ENCODE assay signal across 8 mouse cellular contexts in genomic region chr7:98704276-98704675, GRCm38 (mm10). TPM values are rescaled to one million over a fixed set of nuclear protein-coding genes. Genes with fewer than 3 reads are reported as not detected.
A peak's percentile ranks its signal among the peaks of the same experiment; 100 is the strongest.
DNase-seq lines count a peak whose midpoint lies in the region; ATAC-seq and TF ChIP-seq lines count a peak whose summit lies in the region.

No protein-coding gene starts in this region.

- TF ChIP-seq CTCF in heart, adult 2 months (IDR thresholded peaks at IDR 0.05) = no peak
- no peak for TF ChIP-seq CTCF in ES-Bruce4 (IDR thresholded peaks at IDR 0.05; ENCODE audit: low read depth, low read length)

- TF ChIP-seq POLR2A in heart, adult 2 months (IDR thresholded peaks at IDR 0.05; ENCODE audit: insufficient read depth, low read depth, low read length) = no peak
- no peak for TF ChIP-seq POLR2A in ES-Bruce4 (IDR thresholded peaks at IDR 0.05; ENCODE audit: insufficient read depth, low read length)

- TF ChIP-seq EP300 in heart, adult 2 months (IDR thresholded peaks at IDR 0.05; ENCODE audit: insufficient read depth, low read depth, low read length) = no peak
- no peak for TF ChIP-seq EP300 in ES-Bruce4 (IDR thresholded peaks at IDR 0.05; ENCODE audit: insufficient read depth, low read depth, low read length)

- no peak for ATAC-seq in liver, embryonic 16.5 days (ENCODE audit: low read depth)

- H3K9me3 ChIP-seq in ES-Bruce4 (replicated peaks; ENCODE audit: control insufficient read depth, insufficient read depth, low read length, poor library complexity, severe bottlenecking) = no peaks in the 10 kb centered on the region
- no peaks in the 10 kb centered on the region for H3K9me3 ChIP-seq in hindbrain, embryonic 10.5 days
- no peaks in the 10 kb centered on the region for H3K9me3 ChIP-seq in liver, embryonic 16.5 days (replicated peaks; ENCODE audit: control insufficient read depth, low read length)

- no peak for DNase-seq in heart, adult 2 months
- no peak for DNase-seq in heart, adult 18-20 months
- DNase-seq in hindbrain, embryonic 10.5 days (ENCODE audit: low spot score) = no peak
- no peak for DNase-seq in gastrocnemius, adult 8-10 months (ENCODE audit: low spot score in 2 of 2)
- DNase-seq in urinary bladder, postnatal 36 days (ENCODE audit: low spot score in 2 of 2) = no peak
- DNase-seq in thymus, postnatal 14 days = no peak

- H3K27me3 ChIP-seq in heart, adult 2 months (ENCODE audit: control insufficient read depth, insufficient read depth, low read length) = no peaks in the 10 kb centered on the region
- H3K27me3 ChIP-seq in ES-Bruce4 (ENCODE audit: control insufficient read depth, insufficient read depth, low read length, poor library complexity, severe bottlenecking) = no peaks in the 10 kb centered on the region
- no peaks in the 10 kb centered on the region for H3K27me3 ChIP-seq in hindbrain, embryonic 10.5 days (ENCODE audit: insufficient read depth, poor library complexity, severe bottlenecking)
- H3K27me3 ChIP-seq in liver, embryonic 16.5 days (ENCODE audit: control insufficient read depth, insufficient read depth, low read depth, low read length) = no peaks in the 10 kb centered on the region

- H3K4me2 ChIP-seq in liver, embryonic 16.5 days (ENCODE audit: low read depth, low read length) = peak overlapping the region; percentile 90

- H3K9ac ChIP-seq in heart, adult 2 months (ENCODE audit: low read depth, low read length) = peak overlapping the region; percentile 55
- H3K9ac ChIP-seq in ES-Bruce4 (ENCODE audit: low read depth, poor library complexity, severe bottlenecking) = peak overlapping the region; percentile 89
- peak overlapping the region; percentile 90 for H3K9ac ChIP-seq in liver, embryonic 16.5 days (ENCODE audit: low read depth, low read length)

- H3K4me1 ChIP-seq in heart, adult 2 months (ENCODE audit: control insufficient read depth, insufficient read depth, low read length) = peaks cover 6% of the 10 kb centered on the region
- H3K4me1 ChIP-seq in ES-Bruce4 (ENCODE audit: control insufficient read depth, insufficient read depth, low read length) = peaks cover 2% of the 10 kb centered on the region
- peaks cover 27% of the 10 kb centered on the region for H3K4me1 ChIP-seq in hindbrain, embryonic 10.5 days (replicated peaks)
- peaks cover 27% of the 10 kb centered on the region for H3K4me1 ChIP-seq in liver, embryonic 16.5 days (ENCODE audit: control insufficient read depth, low read depth, low read length)

- peaks cover 5% of the 10 kb centered on the region for H3K79me2 ChIP-seq in heart, adult 2 months (replicated peaks; ENCODE audit: control insufficient read depth, insufficient read depth, low read length)

- 37% methylated on average over 5 of the region's 5 CpGs for whole genome bisulfite sequencing in heart, adult 2 months
- 77% methylated on average over 5 of the region's 5 CpGs for WGBS in hindbrain, embryonic 10.5 days
- 32% methylated on average over 5 of the region's 5 CpGs for WGBS in liver, embryonic 16.5 days (ENCODE audit: insufficient replicate concordance)

- no peak overlapping the region for H3K27ac ChIP-seq in heart, adult 2 months
- no peak overlapping the region for H3K27ac ChIP-seq in ES-Bruce4 (ENCODE audit: insufficient read depth, low read length)
- 0 out of 2 replicates have a peak overlapping the region, but pooled peaks have one; percentile 94 for H3K27ac ChIP-seq in hindbrain, embryonic 10.5 days
- H3K27ac ChIP-seq in liver, embryonic 16.5 days (ENCODE audit: low read length) = no peak overlapping the region

- intact Hi-C loops in heart, adult 2 months (cut with DNase I) = no loop called here

- peaks cover 5% of the 10 kb centered on the region for H3K36me3 ChIP-seq in heart, adult 2 months (ENCODE audit: control insufficient read depth, insufficient read depth, low read length)
- no peaks in the 10 kb centered on the region for H3K36me3 ChIP-seq in ES-Bruce4 (ENCODE audit: control insufficient read depth, insufficient read depth, low read length, poor library complexity, severe bottlenecking)
- H3K36me3 ChIP-seq in hindbrain, embryonic 10.5 days = peaks cover 5% of the 10 kb centered on the region
- H3K36me3 ChIP-seq in liver, embryonic 16.5 days (ENCODE audit: control insufficient read depth, insufficient read depth) = no peaks in the 10 kb centered on the region

- H3K4me3 ChIP-seq in heart, adult 2 months = peak overlapping the region; percentile 75
- H3K4me3 ChIP-seq in ES-Bruce4 (ENCODE audit: low read depth, low read length) = no peak overlapping the region
- peak overlapping the region; percentile 82 for H3K4me3 ChIP-seq in hindbrain, embryonic 10.5 days
- H3K4me3 ChIP-seq in liver, embryonic 16.5 days (ENCODE audit: low read depth, low read length) = peak overlapping the region; percentile 89

RNA-seq across cellular contexts. Expression of gene Thap12, which starts 1.4 kb away (rescaled TPM):
- 10 to 100 TPM; 71.5 to 80.7 TPM for total RNA-seq in heart, adult 2 months (2021)
- 18.0 and 41.5 TPM in 2 replicates for polyA plus RNA-seq in heart, adult 2 months (2012; rRNA removed)
- 10 to 100 TPM; 77.9 to 83.9 TPM for total RNA-seq in heart, adult 18-20 months (2021)
- 28.1 and 36.7 TPM in 2 replicates for polyA plus RNA-seq in ES-Bruce4 (2011; ENCODE audit: insufficient read depth, insufficient read length, low read depth, missing spikeins)
- polyA plus RNA-seq in hindbrain, embryonic 10.5 days (2016; fragmentation: Nextera tagmentation; extraction: Ambion mirVana) = 57.4 and 63.7 TPM in 2 replicates
- 7.6 and 7.8 TPM in 2 replicates for polyA plus RNA-seq in liver, embryonic 16.5 days (2015; fragmentation: Nextera tagmentation; extraction: Ambion mirVana)
- 100 to 1,000 TPM; 125 to 158 (median 133) TPM for total RNA-seq in gastrocnemius, adult 8-10 months (2022)

RNA-seq across cellular contexts. Expression of gene Emsy, which starts 47.7 kb away (rescaled TPM):
- 10 to 100 TPM; 24.0 to 25.6 TPM for total RNA-seq in heart, adult 2 months (2021)
- 19.6 and 27.7 TPM in 2 replicates for polyA plus RNA-seq in heart, adult 2 months (2012; rRNA removed)
- 10 to 100 TPM; 16.7 to 23.8 TPM for total RNA-seq in heart, adult 18-20 months (2021)
- 61.2 and 66.5 TPM in 2 replicates for polyA plus RNA-seq in ES-Bruce4 (2011; ENCODE audit: insufficient read depth, insufficient read length, low read depth, missing spikeins)
- 37.8 and 38.5 TPM in 2 replicates for polyA plus RNA-seq in hindbrain, embryonic 10.5 days (2016; fragmentation: Nextera tagmentation; extraction: Ambion mirVana)
- 5.4 and 7.4 TPM in 2 replicates for polyA plus RNA-seq in liver, embryonic 16.5 days (2015; fragmentation: Nextera tagmentation; extraction: Ambion mirVana)
- total RNA-seq in gastrocnemius, adult 8-10 months (2022) = 10 to 100 TPM; 14.1 to 16.4 (median 14.5) TPM
